In genomic region chr7:4119344-4119902, GRCm38 (mm10) we compare ENCODE assay signal across 8 mouse cellular contexts. TPM values are rescaled to one million over a fixed set of nuclear protein-coding genes. Genes with fewer than 3 reads are reported as not detected.
DNase-seq lines count a peak whose midpoint lies in the region; ATAC-seq and TF ChIP-seq lines count a peak whose summit lies in the region.

TSS of gene Ttyh1 (plus strand) at chr7:4119408.

- H3K9me3 ChIP-seq in lung, embryonic 14.5 days (ENCODE audit: low read depth, low read length): no peaks in the 10 kb centered on the region
- no peaks in the 10 kb centered on the region for H3K9me3 ChIP-seq in hindbrain, embryonic 10.5 days

- peak; percentile 71 for ATAC-seq in lung, embryonic 14.5 days (ENCODE audit: insufficient read depth)
- no peak for ATAC-seq in erythroid progenitor cell, adult 5-6 weeks (replicated peaks; ENCODE audit: low FRiP score, poor library complexity, severe bottlenecking)

- intact Hi-C loops in left cerebral cortex, postnatal 14 days (cut with DNase I): loop anchor here (2.0 to 5.0 kb wide), 2 partner anchors 31 to 92 kb away; no protein-coding TSS in a partner anchor

- WGBS in lung, embryonic 14.5 days: 1% methylated on average over 37 of the region's 37 CpGs
- under 1% methylated on average over 36 of the region's 37 CpGs for WGBS in hindbrain, embryonic 10.5 days

- H3K27me3 ChIP-seq in lung, embryonic 14.5 days (ENCODE audit: insufficient read depth, low read length): peaks cover 31% of the 10 kb centered on the region
- peaks cover 16% of the 10 kb centered on the region; the same call in 1 of the 2 replicates for H3K27me3 ChIP-seq in hindbrain, embryonic 10.5 days (ENCODE audit: insufficient read depth, poor library complexity, severe bottlenecking)

- peak; percentile 75 for TF ChIP-seq CTCF in lung, embryonic 14.5 days (IDR thresholded peaks at IDR 0.05; ENCODE audit: low read depth)

- peak; percentile 56 for DNase-seq in lung, embryonic 14.5 days
- no peak for DNase-seq in lung, postnatal 10 days
- peak; percentile 86 to 88 for DNase-seq in cerebellum, postnatal 25 days
- peak; percentile 62 for DNase-seq in hindbrain, embryonic 10.5 days (ENCODE audit: low spot score)
- DNase-seq in left cerebral cortex, postnatal 14 days (ENCODE audit: low spot score in 2 of 2): peak; percentile 73 to 79
- peak; percentile 68 for DNase-seq in naive thymus-derived CD4-positive, alpha-beta T cell, adult 2 months (ENCODE audit: low read depth)
- DNase-seq in adipocyte (ENCODE audit: low spot score): no peak

- H3K27ac ChIP-seq in lung, embryonic 14.5 days (ENCODE audit: low read depth): no peak within 1 kb of the TSS
- peak within 1 kb of the TSS; percentile 89 for H3K27ac ChIP-seq in hindbrain, embryonic 10.5 days

- no peaks in the 10 kb centered on the region for H3K4me1 ChIP-seq in lung, embryonic 14.5 days (ENCODE audit: insufficient read depth)
- H3K4me1 ChIP-seq in hindbrain, embryonic 10.5 days (replicated peaks): peaks cover 55% of the 10 kb centered on the region

- peak within 1 kb of the TSS; percentile 40 for H3K4me3 ChIP-seq in lung, embryonic 14.5 days (ENCODE audit: low read depth, low read length)
- peak within 1 kb of the TSS; percentile 68 for H3K4me3 ChIP-seq in hindbrain, embryonic 10.5 days

- H3K36me3 ChIP-seq in lung, embryonic 14.5 days (ENCODE audit: insufficient read depth): no peaks in the 10 kb centered on the region
- H3K36me3 ChIP-seq in hindbrain, embryonic 10.5 days: no peaks in the 10 kb centered on the region

- H3K4me2 ChIP-seq in lung, embryonic 14.5 days: peak within 1 kb of the TSS; percentile 64

- peak within 1 kb of the TSS; percentile 50 for H3K9ac ChIP-seq in lung, embryonic 14.5 days

RNA-seq across cellular contexts. Expression of gene Ttyh1, which starts in this region (rescaled TPM):
- 2.1 and 2.6 TPM in 2 replicates for polyA plus RNA-seq in lung, embryonic 14.5 days (2014; fragmentation: Nextera tagmentation; extraction: Ambion mirVana)
- polyA plus RNA-seq in hindbrain, embryonic 10.5 days (2016; fragmentation: Nextera tagmentation; extraction: Ambion mirVana): 31.2 and 67.4 TPM in 2 replicates
- total RNA-seq in left cerebral cortex, postnatal 14 days (2021): 100 to 1,000 TPM; 837 to 867 TPM
- not detected in 2 replicates for total RNA-seq in erythroid progenitor cell, adult 5-6 weeks (2015; ENCODE audit: low replicate concordance)
- total RNA-seq in erythroid progenitor cell, adult 5-6 weeks (2017; ENCODE audit: low replicate concordance): under 0.01 TPM in 1 of 2 replicates, not detected in the other

Comparison
In these comparisons a context has a peak if more than half of its experiments do, and no peak if none do; other contexts are left out.
1. RNA of gene Ttyh1 (total RNA-seq): 837 to 867 TPM in left cerebral cortex, postnatal 14 days; under 0.01 TPM in erythroid progenitor cell, adult 5-6 weeks; every median in the first group is over 100 times any median in the second.
2. DNase-seq: peak in lung, embryonic 14.5 days (single experiment), cerebellum, postnatal 25 days (2 of 2), hindbrain, embryonic 10.5 days (single experiment), left cerebral cortex, postnatal 14 days (2 of 2) and naive thymus-derived CD4-positive, alpha-beta T cell, adult 2 months (single experiment); none in lung, postnatal 10 days (single experiment) and adipocyte (single experiment).